8 mouse cellular contexts compared by ENCODE assay signal in the genomic region with DNA sequence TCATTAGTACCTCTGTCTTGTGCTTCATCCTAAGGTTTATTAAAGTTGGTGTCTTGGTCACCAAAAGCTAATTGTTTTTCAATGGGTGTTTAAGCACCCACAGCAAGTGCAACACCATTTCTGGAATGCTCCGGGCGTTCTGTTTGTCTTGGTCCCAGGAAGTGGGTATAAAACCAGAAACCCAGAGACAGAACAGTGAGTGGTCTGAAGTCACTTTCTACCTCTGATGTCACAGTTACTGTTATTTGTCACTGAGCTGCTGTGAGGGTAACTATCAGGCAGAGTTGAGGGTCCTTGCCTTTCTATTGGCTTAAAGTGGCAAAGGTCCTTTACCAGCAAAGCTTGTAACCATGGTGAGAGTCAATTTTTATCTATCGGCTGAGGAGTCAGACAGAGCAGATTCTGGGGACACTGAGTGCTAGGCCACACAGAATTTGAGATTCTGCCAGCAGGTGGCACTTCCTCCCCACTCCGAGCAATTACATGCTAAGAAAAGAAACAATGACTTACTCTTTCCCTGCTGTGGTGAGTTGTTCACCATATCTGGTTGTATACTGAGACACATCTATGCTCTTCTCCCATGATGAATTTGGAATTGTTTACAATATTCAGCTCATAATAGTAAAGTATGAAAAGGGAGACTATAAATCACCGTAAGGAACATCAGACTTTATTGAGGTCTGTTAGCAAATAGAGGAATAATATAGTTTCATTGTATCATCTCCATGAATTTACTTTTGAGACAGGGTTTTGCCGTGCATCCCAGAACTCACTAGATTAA. TPM values are rescaled to one million over a fixed set of nuclear protein-coding genes. Genes with fewer than 3 reads are reported as not detected.
DNase-seq lines count a peak whose midpoint lies in the region; ATAC-seq and TF ChIP-seq lines count a peak whose summit lies in the region.

No protein-coding gene starts in this region.

- no peak overlapping the region for H3K4me3 ChIP-seq in cerebellum, adult 2 months (replicated peaks; ENCODE audit: insufficient read depth, low read depth, low read length)
- peak overlapping the region in 1 of 2 experiments; percentile 55; a peak in 1 of 4 replicates for H3K4me3 ChIP-seq in heart, embryonic 14.5 days (ENCODE audit: control insufficient read depth in 1 of 2, insufficient read depth in 1 of 2, low read depth in 1 of 2, low read length in 2 of 2)
- H3K4me3 ChIP-seq in limb, embryonic 11.5 days (ENCODE audit: low read depth, low read length) = no peak overlapping the region
- H3K4me3 ChIP-seq in midbrain, embryonic 14.5 days (replicated peaks; ENCODE audit: low read depth, low read length) = no peak overlapping the region

- H3K9ac ChIP-seq in heart, embryonic 14.5 days (ENCODE audit: low read length) = 0 out of 2 replicates have a peak overlapping the region, but pooled peaks have one; percentile 68
- no peak overlapping the region for H3K9ac ChIP-seq in limb, embryonic 11.5 days (ENCODE audit: low read length)
- no peak overlapping the region for H3K9ac ChIP-seq in midbrain, embryonic 14.5 days (replicated peaks; ENCODE audit: low read length)

- WGBS in cerebellum, adult 2 months = 58% methylated on average over 6 of the region's 6 CpGs
- 50% methylated on average over 6 of the region's 6 CpGs for WGBS in heart, embryonic 14.5 days
- 60% methylated on average over 6 of the region's 6 CpGs for WGBS in limb, embryonic 11.5 days
- whole genome bisulfite sequencing in midbrain, embryonic 14.5 days = 45% methylated on average over 6 of the region's 6 CpGs

- peak overlapping the region; percentile 100 for H3K4me2 ChIP-seq in heart, embryonic 14.5 days (ENCODE audit: low read length)
- peak overlapping the region; percentile 98; the same call in 1 of the 2 replicates for H3K4me2 ChIP-seq in limb, embryonic 11.5 days (ENCODE audit: low read depth, severe bottlenecking)
- peak overlapping the region; percentile 94; the same call in 1 of the 2 replicates for H3K4me2 ChIP-seq in midbrain, embryonic 14.5 days (ENCODE audit: low read length)

- no peaks in the 10 kb centered on the region for H3K9me3 ChIP-seq in heart, embryonic 14.5 days (ENCODE audit: control insufficient read depth, low read length)
- H3K9me3 ChIP-seq in limb, embryonic 11.5 days (ENCODE audit: control insufficient read depth, low read length) = no peaks in the 10 kb centered on the region
- H3K9me3 ChIP-seq in midbrain, embryonic 14.5 days (ENCODE audit: control insufficient read depth, low read length) = no peaks in the 10 kb centered on the region

- intact Hi-C loops in left cerebral cortex, postnatal 14 days (cut with DNase I) = loop anchor here (2.0 kb wide), 2 partner anchors 48 to 410 kb away; no protein-coding TSS in a partner anchor
- intact Hi-C loops in left cerebral cortex, postnatal 4 days (cut with DNase I) = loop anchor here (2.0 kb wide), 1 partner anchor 414 kb away; no protein-coding TSS in a partner anchor

- peak; percentile 54; the same call in 1 of the 2 replicates for TF ChIP-seq CTCF in cerebellum, adult 2 months (IDR thresholded peaks at IDR 0.05; ENCODE audit: borderline replicate concordance, insufficient read depth, low read depth, low read length)

- TF ChIP-seq POLR2A in cerebellum, adult 2 months (IDR thresholded peaks at IDR 0.05; ENCODE audit: borderline replicate concordance, insufficient read depth, low read length) = no peak

- no peaks in the 10 kb centered on the region for H3K36me3 ChIP-seq in heart, embryonic 14.5 days (ENCODE audit: control insufficient read depth, insufficient read depth, low read length)
- no peaks in the 10 kb centered on the region for H3K36me3 ChIP-seq in limb, embryonic 11.5 days (ENCODE audit: control insufficient read depth, insufficient read depth, low read length)
- H3K36me3 ChIP-seq in midbrain, embryonic 14.5 days (ENCODE audit: control insufficient read depth, insufficient read depth, low read length) = no peaks in the 10 kb centered on the region

- H3K27ac ChIP-seq in cerebellum, adult 2 months (ENCODE audit: insufficient read depth, low read length) = no peak overlapping the region
- H3K27ac ChIP-seq in heart, embryonic 14.5 days (replicated peaks in 1 of 2; ENCODE audit: control insufficient read depth in 1 of 2, insufficient read depth in 1 of 2, low read depth in 2 of 2, low read length in 2 of 2) = no peak overlapping the region
- H3K27ac ChIP-seq in limb, embryonic 11.5 days (replicated peaks; ENCODE audit: low read depth, low read length) = no peak overlapping the region
- no peak overlapping the region for H3K27ac ChIP-seq in midbrain, embryonic 14.5 days (replicated peaks; ENCODE audit: low read depth, low read length)

- ATAC-seq in heart, embryonic 14.5 days (ENCODE audit: insufficient number of reproducible peaks, insufficient read depth, low FRiP score, low read depth) = no peak
- 0 out of 2 replicates have a peak, but pooled peaks have one; percentile 28 for ATAC-seq in limb, embryonic 11.5 days (ENCODE audit: insufficient number of reproducible peaks, low FRiP score, low TSS enrichment, low read depth)
- 0 out of 2 replicates have a peak, but pooled peaks have one; percentile 50 for ATAC-seq in midbrain, embryonic 14.5 days (ENCODE audit: low FRiP score, low TSS enrichment)

- no peaks in the 10 kb centered on the region for H3K4me1 ChIP-seq in cerebellum, adult 2 months (ENCODE audit: control insufficient read depth, insufficient read depth, low read length)
- H3K4me1 ChIP-seq in heart, embryonic 14.5 days (ENCODE audit: control insufficient read depth in 2 of 2, insufficient read depth in 2 of 2, low read length in 2 of 2) = peaks cover 6 to 18% of the 10 kb centered on the region in 2 experiments; a peak in 3 of 4 replicates
- H3K4me1 ChIP-seq in limb, embryonic 11.5 days (ENCODE audit: control insufficient read depth, insufficient read depth, low read length) = peaks cover 13% of the 10 kb centered on the region
- peaks cover 14% of the 10 kb centered on the region; the same call in 1 of the 2 replicates for H3K4me1 ChIP-seq in midbrain, embryonic 14.5 days (ENCODE audit: control insufficient read depth, insufficient read depth, low read length)

- H3K27me3 ChIP-seq in cerebellum, adult 2 months (ENCODE audit: control insufficient read depth, insufficient read depth, low read length) = no peaks in the 10 kb centered on the region; the same call in 1 of the 2 replicates
- H3K27me3 ChIP-seq in heart, embryonic 14.5 days (ENCODE audit: control insufficient read depth, insufficient read depth, low read length) = peaks cover 30% of the 10 kb centered on the region
- peaks cover 16% of the 10 kb centered on the region for H3K27me3 ChIP-seq in limb, embryonic 11.5 days (ENCODE audit: control insufficient read depth, insufficient read depth, low read length)
- H3K27me3 ChIP-seq in midbrain, embryonic 14.5 days (ENCODE audit: control insufficient read depth, insufficient read depth, low read length) = peaks cover 28% of the 10 kb centered on the region

- DNase-seq in left cerebral cortex, postnatal 14 days (ENCODE audit: low spot score in 2 of 2) = peak; percentile 30 to 41
- DNase-seq in left cerebral cortex, postnatal 4 days = no peak
- peak; percentile 46 to 47 for DNase-seq in cerebellum, adult 2 months
- peak; percentile 61 for DNase-seq in limb, embryonic 11.5 days (ENCODE audit: low spot score)
- DNase-seq in midbrain, embryonic 14.5 days = peak; percentile 84
- peak; percentile 32 for DNase-seq in thymus, postnatal 25 days
- no peak for DNase-seq in testis, postnatal 10 days (ENCODE audit: low spot score)

RNA-seq across cellular contexts. Expression of a gene that starts 1.0 kb away (rescaled TPM):
- under 1 TPM; 0.15 to 0.42 TPM for total RNA-seq in left cerebral cortex, postnatal 14 days (2021)
- total RNA-seq in left cerebral cortex, postnatal 4 days (2021) = under 1 TPM; 0.32 to 0.93 TPM
- 0.67 and 0.87 TPM in 2 replicates for polyA plus RNA-seq in cerebellum, adult 2 months (2012; rRNA removed)
- not detected in 2 replicates for polyA plus RNA-seq in heart, embryonic 14.5 days (2014; fragmentation: Nextera tagmentation; extraction: Ambion mirVana)
- 1.2 and 1.8 TPM in 2 replicates for polyA plus RNA-seq in limb, embryonic 11.5 days (2014; fragmentation: Nextera tagmentation; extraction: Ambion mirVana)
- polyA plus RNA-seq in midbrain, embryonic 14.5 days (2014; fragmentation: Nextera tagmentation; extraction: Ambion mirVana) = 0.20 and 0.22 TPM in 2 replicates

RNA-seq across cellular contexts. Expression of a gene that starts 14.2 kb away (rescaled TPM):
- total RNA-seq in left cerebral cortex, postnatal 14 days (2021) = 10 to 100 TPM; 62.1 to 67.3 TPM
- total RNA-seq in left cerebral cortex, postnatal 4 days (2021) = 10 to 100 TPM; 75.3 to 75.5 TPM
- 64.9 and 68.8 TPM in 2 replicates for polyA plus RNA-seq in cerebellum, adult 2 months (2012; rRNA removed)
- polyA plus RNA-seq in heart, embryonic 14.5 days (2014; fragmentation: Nextera tagmentation; extraction: Ambion mirVana) = 28.7 and 38.4 TPM in 2 replicates
- 61.9 and 67.5 TPM in 2 replicates for polyA plus RNA-seq in limb, embryonic 11.5 days (2014; fragmentation: Nextera tagmentation; extraction: Ambion mirVana)
- polyA plus RNA-seq in midbrain, embryonic 14.5 days (2014; fragmentation: Nextera tagmentation; extraction: Ambion mirVana) = 24.2 and 35.3 TPM in 2 replicates

RNA-seq across cellular contexts. Expression of a gene that starts 53.8 kb away (rescaled TPM):
- total RNA-seq in left cerebral cortex, postnatal 14 days (2021) = 10 to 100 TPM; 42.5 to 44.6 TPM
- total RNA-seq in left cerebral cortex, postnatal 4 days (2021) = 10 to 100 TPM; 36.4 to 37.2 TPM
- polyA plus RNA-seq in cerebellum, adult 2 months (2012; rRNA removed) = 42.1 and 44.8 TPM in 2 replicates
- polyA plus RNA-seq in heart, embryonic 14.5 days (2014; fragmentation: Nextera tagmentation; extraction: Ambion mirVana) = 24.7 and 26.4 TPM in 2 replicates
- polyA plus RNA-seq in limb, embryonic 11.5 days (2014; fragmentation: Nextera tagmentation; extraction: Ambion mirVana) = 30.7 and 32.6 TPM in 2 replicates
- polyA plus RNA-seq in midbrain, embryonic 14.5 days (2014; fragmentation: Nextera tagmentation; extraction: Ambion mirVana) = 27.0 and 36.2 TPM in 2 replicates

Comparison
In these comparisons a context has a peak if more than half of its experiments do, and no peak if none do; other contexts are left out.
1. DNase-seq: peak in left cerebral cortex, postnatal 14 days (2 of 2), cerebellum, adult 2 months (2 of 2), limb, embryonic 11.5 days (single experiment), midbrain, embryonic 14.5 days (single experiment) and thymus, postnatal 25 days (single experiment); none in left cerebral cortex, postnatal 4 days (single experiment) and testis, postnatal 10 days (single experiment).
2. Peak in every context shown above with its lines, with median percentiles within 50 percentile points of each other: H3K4me2 ChIP-seq.